Mouse (Mus musculus): ENCODE data around the gene Ptprj. TPM values are rescaled to one million over a fixed set of nuclear protein-coding genes. Genes with fewer than 3 reads are reported as not detected.

Gene Ptprj
- 147 to 159 TPM (median 152 TPM) in 4 replicates for total RNA-seq (2023)

GRCm38 (mm10) chr2:90580236-90581005 is at the start of gene Ptprj:
TSS of gene Ptprj (minus strand) at chr2:90580647.

GRCm38 (mm10) chr2:90398633-90399107 is 181.8 kb downstream of the Ptprj start, which contains the start of gene Olfr1274-ps:
TSS of gene Olfr1274-ps (plus strand) at chr2:90398683.

Other genes with a start within 250 kb of the Ptprj start
- not detected in 4 replicates for gene Olfr1274-ps, start 182.0 kb downstream of the Ptprj start, total RNA-seq (2023)
- gene Nup160, start 96.6 kb upstream of the Ptprj start, total RNA-seq (2023), result 83.4 to 118 TPM (median 93.8 TPM) in 4 replicates
- gene Fnbp4, start 164.7 kb upstream of the Ptprj start, total RNA-seq (2023), result 252 to 299 TPM (median 270 TPM) in 4 replicates
- not detected in 4 replicates for gene Agbl2, start 202.1 kb upstream of the Ptprj start, total RNA-seq (2023)